Mouse (Mus musculus) spleen, adult 2 months (tissue): ENCODE measurements around the gene Chaf1a.

ENCODE experiments used
- CTCF ChIP-seq: fragments of 200-500 bp; IDR thresholded peaks from 2 replicates; pipeline ENCODE4 v1.5.1; 2011; ENCODE audit warnings: mild to moderate bottlenecking, inconsistent platforms; ENCODE audit not compliant: insufficient read depth, insufficient read length, insufficient replicate concordance; ENCODE audit errors: extremely low read depth
- POLR2A ChIP-seq: fragments of 200-500 bp; IDR thresholded peaks from 2 replicates; pipeline ENCODE4 v1.6.1; 2011; ENCODE audit warnings: low read depth, low read length, inconsistent platforms

- no peak for TF ChIP-seq POLR2A
- TF ChIP-seq CTCF: no peak
These were observed 40.3 kb upstream of the Chaf1a start for GRCm38 (mm10) chr17:55999794-56000499.
